Mouse (Mus musculus) induced T-regulatory cell, adult 2 months (primary cell): ENCODE data around the gene Gm20696.

Source experiments
- DNase-seq: peaks from one replicate; pipeline ENCODE4 v3.0.0-alpha.2; 2012; ENCODE audit warnings: low read depth

Gene Gm20696

GRCm38 (mm10) chr6:99484197-99484725 lies 182.3 kb downstream of the Gm20696 start:
- DNase-seq: no peak

- DNase-seq: no peak
These were observed 183.0 kb downstream of the Gm20696 start for GRCm38 (mm10) chr6:99483556-99483955.

GRCm38 (mm10) chr6:99481568-99481967 lies 185.0 kb downstream of the Gm20696 start:
- no peak for DNase-seq

- DNase-seq: no peak
These were observed 187.5 kb downstream of the Gm20696 start for GRCm38 (mm10) chr6:99478873-99479650.

GRCm38 (mm10) chr6:99475040-99475439 lies 191.6 kb downstream of the Gm20696 start:
- DNase-seq: no peak

GRCm38 (mm10) chr6:99470906-99471305 lies 195.7 kb downstream of the Gm20696 start:
- no peak for DNase-seq

GRCm38 (mm10) chr6:99469134-99469834 lies 197.3 kb downstream of the Gm20696 start:
- no peak for DNase-seq

- DNase-seq: no peak
These were observed 198.8 kb downstream of the Gm20696 start for GRCm38 (mm10) chr6:99467831-99468230.

- no peak for DNase-seq
These were observed 199.5 kb downstream of the Gm20696 start for GRCm38 (mm10) chr6:99467109-99467508.

- no peak for DNase-seq
These were observed 200.2 kb downstream of the Gm20696 start for GRCm38 (mm10) chr6:99466354-99466753.

- DNase-seq: no peak
These were observed 202.1 kb downstream of the Gm20696 start for GRCm38 (mm10) chr6:99464449-99464848.

- DNase-seq: no peak
These were observed 202.7 kb downstream of the Gm20696 start for GRCm38 (mm10) chr6:99463906-99464305.

GRCm38 (mm10) chr6:99458775-99459174 lies 207.8 kb downstream of the Gm20696 start:
- DNase-seq: no peak

- no peak for DNase-seq
These were observed 212.7 kb downstream of the Gm20696 start for GRCm38 (mm10) chr6:99453763-99454520.

- peak; percentile 59 for DNase-seq
These were observed 213.9 kb downstream of the Gm20696 start for GRCm38 (mm10) chr6:99452638-99453185.

GRCm38 (mm10) chr6:99451479-99451878 lies 215.1 kb downstream of the Gm20696 start:
- DNase-seq: no peak

GRCm38 (mm10) chr6:99447447-99447846 lies 219.2 kb downstream of the Gm20696 start:
- no peak for DNase-seq

- no peak for DNase-seq
These were observed 219.7 kb downstream of the Gm20696 start for GRCm38 (mm10) chr6:99446801-99447415.

GRCm38 (mm10) chr6:99443460-99443859 lies 223.1 kb downstream of the Gm20696 start:
- no peak for DNase-seq

- DNase-seq: no peak
These were observed 225.5 kb downstream of the Gm20696 start for GRCm38 (mm10) chr6:99441100-99441499.

GRCm38 (mm10) chr6:99440606-99441005 lies 226.0 kb downstream of the Gm20696 start:
- no peak for DNase-seq
